ENCODE assay signal across 28 mouse cellular contexts in the genomic region with DNA sequence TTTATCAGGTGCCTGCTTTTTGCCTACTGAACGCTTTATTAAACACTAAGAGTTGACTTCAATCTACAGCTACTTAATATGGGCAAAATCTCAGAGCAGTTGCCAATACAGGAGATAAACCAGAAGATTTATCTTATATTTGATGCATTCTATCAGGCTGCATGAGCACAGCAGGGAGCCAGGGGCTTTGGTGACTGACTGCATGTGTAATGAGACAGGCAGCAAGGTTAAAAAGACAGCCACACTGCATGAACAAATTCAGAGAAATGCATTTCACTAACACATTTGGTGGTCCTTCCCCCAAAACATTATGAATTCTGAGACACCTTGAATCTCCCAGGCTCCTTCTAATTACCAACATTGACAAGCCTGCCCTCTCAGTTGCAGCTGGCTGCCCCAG. TPM values are rescaled to one million over a fixed set of nuclear protein-coding genes. Genes with fewer than 3 reads are reported as not detected.
DNase-seq lines count a peak whose midpoint lies in the region; ATAC-seq lines count a peak whose summit lies in the region.
"Had no signal": no experiment of that assay in that cellular context is flagged by ENCODE, and none has a peak within 500 bp of the region (broad histone marks: within the 10 kb centered on the region; RNA-seq: fewer than 3 reads in every experiment).

No protein-coding gene starts in this region.

- H3K9ac ChIP-seq in neural tube, embryonic 12.5 days = no peak overlapping the region
- H3K9ac ChIP-seq in hindbrain, embryonic 14.5 days = no peak overlapping the region
- no peak overlapping the region for H3K9ac ChIP-seq in midbrain, embryonic 13.5 days (replicated peaks)
- H3K9ac ChIP-seq: embryonic facial prominence, embryonic 15.5 days; limb, embryonic 15.5 days; liver, embryonic 15.5 days had no signal

- ATAC-seq in neural tube, embryonic 12.5 days (ENCODE audit: low FRiP score, low read depth) = 0 out of 2 replicates have a peak, but pooled peaks have one; percentile 21
- no peak; the same call in 1 of the 2 replicates for ATAC-seq in hindbrain, embryonic 14.5 days (ENCODE audit: low FRiP score)
- ATAC-seq in midbrain, embryonic 13.5 days = peak; percentile 86
- ATAC-seq in erythroblast, adult 5-6 weeks (replicated peaks; ENCODE audit: low FRiP score, poor library complexity, severe bottlenecking) = no peak

- H3K4me3 ChIP-seq in neural tube, embryonic 12.5 days = no peak overlapping the region
- no peak overlapping the region for H3K4me3 ChIP-seq in hindbrain, embryonic 14.5 days (replicated peaks; ENCODE audit: low read length)
- H3K4me3 ChIP-seq in midbrain, embryonic 13.5 days (replicated peaks) = no peak overlapping the region
- H3K4me3 ChIP-seq: embryonic facial prominence, embryonic 15.5 days; forebrain, embryonic 10.5 days; layer of hippocampus, adult 2 months; limb, embryonic 15.5 days; liver, embryonic 15.5 days; megakaryocyte, embryonic 14.5 days; myocyte had no signal

- H3K9me3 ChIP-seq in neural tube, embryonic 12.5 days = no peaks in the 10 kb centered on the region
- no peaks in the 10 kb centered on the region for H3K9me3 ChIP-seq in hindbrain, embryonic 14.5 days (ENCODE audit: control insufficient read depth, low read length)
- no peaks in the 10 kb centered on the region for H3K9me3 ChIP-seq in midbrain, embryonic 13.5 days
- H3K9me3 ChIP-seq: embryonic facial prominence, embryonic 15.5 days; forebrain, embryonic 10.5 days; limb, embryonic 15.5 days; liver, embryonic 15.5 days; megakaryocyte, embryonic 14.5 days had no signal

- no peaks in the 10 kb centered on the region for H3K4me1 ChIP-seq in neural tube, embryonic 12.5 days
- H3K4me1 ChIP-seq in hindbrain, embryonic 14.5 days (replicated peaks; ENCODE audit: control insufficient read depth, insufficient read depth, low read length) = no peaks in the 10 kb centered on the region
- peaks cover 13% of the 10 kb centered on the region for H3K4me1 ChIP-seq in midbrain, embryonic 13.5 days (replicated peaks)
- H3K4me1 ChIP-seq: embryonic facial prominence, embryonic 15.5 days; limb, embryonic 15.5 days; liver, embryonic 15.5 days; megakaryocyte, embryonic 14.5 days had no signal

- DNase-seq in neural tube, embryonic 10.5 days (ENCODE audit: extremely low spot score, low spot score) = no peak
- peak; percentile 61 for DNase-seq in hindbrain, embryonic 14.5 days (ENCODE audit: low spot score)
- DNase-seq in retina, postnatal 1 day = peak; percentile 37
- no peak for DNase-seq in kidney, postnatal 36 days
- DNase-seq: adrenal gland, adult 2 months; cerebellum, adult 9-11 months; kidney, adult 11 months; kidney, postnatal 10 days; layer of hippocampus, postnatal 36 days; right cerebral cortex, postnatal 14 days; spleen, adult 18-20 months; thymus, postnatal 36 days had no signal

- H3K27me3 ChIP-seq in neural tube, embryonic 12.5 days (replicated peaks) = no peaks in the 10 kb centered on the region
- H3K27me3 ChIP-seq in hindbrain, embryonic 14.5 days (ENCODE audit: control insufficient read depth, insufficient read depth, low read length) = no peaks in the 10 kb centered on the region
- no peaks in the 10 kb centered on the region for H3K27me3 ChIP-seq in midbrain, embryonic 13.5 days
- H3K27me3 ChIP-seq: embryonic facial prominence, embryonic 15.5 days; limb, embryonic 15.5 days; liver, embryonic 15.5 days; megakaryocyte, embryonic 14.5 days had no signal

- 83% methylated on average over 1 of the region's 1 CpGs for WGBS in neural tube, embryonic 12.5 days
- WGBS in hindbrain, embryonic 14.5 days = 51% methylated on average over 1 of the region's 1 CpGs
- 44% methylated on average over 1 of the region's 1 CpGs for WGBS in midbrain, embryonic 13.5 days

- H3K27ac ChIP-seq in neural tube, embryonic 12.5 days = no peak overlapping the region
- H3K27ac ChIP-seq in hindbrain, embryonic 14.5 days = peak overlapping the region; percentile 65; the same call in 1 of the 2 replicates
- H3K27ac ChIP-seq in midbrain, embryonic 13.5 days = peak overlapping the region; percentile 83
- H3K27ac ChIP-seq: embryonic facial prominence, embryonic 15.5 days; forebrain, embryonic 10.5 days; layer of hippocampus, adult 2 months; limb, embryonic 15.5 days; liver, embryonic 15.5 days had no signal

- H3K4me2 ChIP-seq in neural tube, embryonic 12.5 days (replicated peaks) = no peak overlapping the region
- no peak overlapping the region for H3K4me2 ChIP-seq in hindbrain, embryonic 14.5 days (replicated peaks)
- H3K4me2 ChIP-seq in midbrain, embryonic 13.5 days (replicated peaks) = no peak overlapping the region
- H3K4me2 ChIP-seq: embryonic facial prominence, embryonic 15.5 days; limb, embryonic 15.5 days; liver, embryonic 15.5 days had no signal

- no peaks in the 10 kb centered on the region for H3K36me3 ChIP-seq in neural tube, embryonic 12.5 days
- H3K36me3 ChIP-seq in hindbrain, embryonic 14.5 days (replicated peaks; ENCODE audit: control insufficient read depth, insufficient read depth) = no peaks in the 10 kb centered on the region
- H3K36me3 ChIP-seq in midbrain, embryonic 13.5 days = no peaks in the 10 kb centered on the region
- H3K36me3 ChIP-seq: embryonic facial prominence, embryonic 15.5 days; forebrain, embryonic 10.5 days; limb, embryonic 15.5 days; liver, embryonic 15.5 days had no signal

RNA-seq across cellular contexts. Expression of a gene that starts 17.6 kb away (rescaled TPM):
- polyA plus RNA-seq in neural tube, embryonic 12.5 days (2016; fragmentation: Nextera tagmentation; extraction: Ambion mirVana) = not detected in 2 replicates
- polyA plus RNA-seq in hindbrain, embryonic 14.5 days (2014; fragmentation: Nextera tagmentation; extraction: Ambion mirVana) = not detected in 2 replicates
- not detected in 2 replicates for polyA plus RNA-seq in midbrain, embryonic 13.5 days (2015; fragmentation: Nextera tagmentation; extraction: Ambion mirVana)
- total RNA-seq in erythroblast, adult 5-6 weeks (2015; ENCODE audit: low replicate concordance) = not detected in 2 replicates
- not detected in 2 replicates for total RNA-seq in erythroblast, adult 5-6 weeks (2017; ENCODE audit: low replicate concordance)
- total RNA-seq: adrenal gland, adult 2 months; gastrocnemius, postnatal 4 days; layer of hippocampus, adult 2 months; layer of hippocampus, postnatal 36 days; left cerebral cortex, postnatal 25 days had no signal
- polyA plus RNA-seq: adrenal gland, adult 2 months; C2C12; embryonic facial prominence, embryonic 15.5 days; forebrain, embryonic 10.5 days; heart, postnatal 0 days; limb, embryonic 15.5 days; liver, embryonic 15.5 days; lung, embryonic 16.5 days; myocyte; stomach, embryonic 14.5 days had no signal

Comparison
In these comparisons a context has a peak if more than half of its experiments do, and no peak if none do; other contexts are left out.
1. ATAC-seq: peak in neural tube, embryonic 12.5 days (single experiment) and midbrain, embryonic 13.5 days (single experiment); none in hindbrain, embryonic 14.5 days (single experiment) and erythroblast, adult 5-6 weeks (single experiment).
2. DNase-seq: peak in hindbrain, embryonic 14.5 days (single experiment) and retina, postnatal 1 day (single experiment); none in neural tube, embryonic 10.5 days (single experiment) and kidney, postnatal 36 days (0 of 2).